Mouse (Mus musculus): ENCODE measurements at regions not wholly inside any gene's neighbourhood (a gene's known extent, or its start where the extent isn't known, plus 50 kb on each side); places are given as distances from the start of the nearest gene placed in this dataset.
A peak's percentile ranks its signal among the peaks of the same experiment; 100 is the strongest.

DNA sequence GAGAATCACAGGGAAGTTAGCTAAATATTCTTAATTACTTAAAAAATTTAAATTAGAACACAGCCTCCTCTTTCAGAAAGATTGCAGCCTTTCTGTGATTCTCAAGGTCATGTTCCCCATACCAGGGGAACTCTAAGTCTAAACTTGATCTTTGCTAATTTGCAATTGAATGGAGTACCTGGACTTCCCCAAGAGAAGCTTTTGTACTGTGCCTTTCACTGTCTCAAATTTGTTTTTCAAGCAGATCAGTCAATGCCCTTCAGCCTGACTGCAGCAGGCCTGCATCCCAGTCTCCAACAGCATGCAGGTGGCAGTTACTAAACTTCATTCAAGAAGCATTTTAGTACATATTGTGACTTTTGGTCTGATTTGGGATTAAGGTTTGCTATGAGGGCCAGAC, 611.8 kb downstream of the Snca start:
- DNase-seq: no peak

GRCm38 (mm10) chr6:60201548-60201947, 628.1 kb downstream of the Snca start:
- peak; percentile 35 for DNase-seq

All from heart, postnatal 4 days (tissue).